Mouse (Mus musculus): ENCODE data around the gene Cyp4a12a.
"Not testable (repeated sequence)": the region's sequence is repeated elsewhere in the genome, so short reads cannot be mapped to it uniquely, and the experiment has no call there.

The Cyp4a12a gene

GRCm38 (mm10) chr4:115298746-115299145, at the start of gene Cyp4a12a:
Gene Cyp4a12a (plus strand): TSS chr4:115299046.
- not testable (repeated sequence) for DNase-seq

- DNase-seq: not testable (repeated sequence)
Observed at GRCm38 (mm10) chr4:115264687-115265569, 33.9 kb upstream of the Cyp4a12a start.

GRCm38 (mm10) chr4:115278215-115278982, 20.4 kb upstream of the Cyp4a12a start:
- DNase-seq: not testable (repeated sequence)

- DNase-seq: no peak
Observed at GRCm38 (mm10) chr4:115280342-115280741, 18.5 kb upstream of the Cyp4a12a start.

- not testable (repeated sequence) for DNase-seq
Observed at GRCm38 (mm10) chr4:115280779-115281178, 18.1 kb upstream of the Cyp4a12a start.

GRCm38 (mm10) chr4:115281231-115281767, 17.5 kb upstream of the Cyp4a12a start:
- DNase-seq: not testable (repeated sequence)

- not testable (repeated sequence) for DNase-seq
Observed at GRCm38 (mm10) chr4:115325722-115326121, 26.9 kb downstream of the Cyp4a12a start.

- DNase-seq: not testable (repeated sequence)
Observed at GRCm38 (mm10) chr4:115365624-115366023, 66.8 kb downstream of the Cyp4a12a start.

GRCm38 (mm10) chr4:115368067-115368466, 69.2 kb downstream of the Cyp4a12a start:
- not testable (repeated sequence) for DNase-seq

Measured in cerebellum, adult 9-10 months (tissue).